Mouse (Mus musculus) myocyte (in vitro differentiated cells): ENCODE results near the gene Dnajc1. TPM values are rescaled to one million over a fixed set of nuclear protein-coding genes. Genes with fewer than 3 reads are reported as not detected.

ENCODE experiments used
- H3K27me3 ChIP-seq: one replicate; pipeline ENCODE4 v1.6.1; 2011; ENCODE audit not compliant: control insufficient read depth, insufficient read depth, insufficient read length
- H3K36me3 ChIP-seq: one replicate; pipeline ENCODE4 v1.6.1; 2011; ENCODE audit not compliant: control insufficient read depth, insufficient read depth
- H3K4me2 ChIP-seq: one replicate; pipeline ENCODE4 v1.6.1; 2011; ENCODE audit warnings: low read depth, control low read depth
- H3K4me3 ChIP-seq: one replicate; pipeline ENCODE4 v1.5.1; 2011; ENCODE audit warnings: mild to moderate bottlenecking, control low read depth, moderate library complexity
- H3K79me2 ChIP-seq: one replicate; pipeline ENCODE4 v1.6.1; 2011; ENCODE audit not compliant: control insufficient read depth, insufficient read depth
- H3ac ChIP-seq: one replicate; pipeline ENCODE4 v1.6.1; 2011; ENCODE audit not compliant: control insufficient read depth, insufficient read length
- CEBPB ChIP-seq: IDR thresholded peaks from 2 replicates; pipeline ENCODE4 v1.6.1; 2011; ENCODE audit warnings: mild to moderate bottlenecking, moderate library complexity; ENCODE audit not compliant: poor library complexity, insufficient read depth, severe bottlenecking
- E2F4 ChIP-seq: IDR thresholded peaks from one replicate; pipeline ENCODE4 v1.6.1; 2011; ENCODE audit warnings: mild to moderate bottlenecking, control low read depth, moderate library complexity; ENCODE audit not compliant: insufficient read depth
- MAX ChIP-seq: IDR thresholded peaks from one replicate; pipeline ENCODE4 v1.6.1; 2011; ENCODE audit warnings: low read depth, mild to moderate bottlenecking, control low read depth
- MYOD1 ChIP-seq, 3 experiments: IDR thresholded peaks; one replicate each; pipeline ENCODE4 v1.6.1; 2011; ENCODE audit warnings: control low read depth in 2 of 3, low read depth in 2 of 3, mild to moderate bottlenecking in 2 of 3, moderate library complexity in 1 of 3; ENCODE audit not compliant: insufficient read length in 2 of 3, control insufficient read depth in 1 of 3
- MYOG ChIP-seq, 3 experiments: IDR thresholded peaks; one replicate each; pipeline ENCODE4 v1.6.1; 2011; ENCODE audit warnings: control low read depth in 2 of 3, low read depth in 2 of 3, mild to moderate bottlenecking in 2 of 3; ENCODE audit not compliant: insufficient read length in 2 of 3, control insufficient read depth in 1 of 3, insufficient read depth in 1 of 3
- POLR2A ChIP-seq: IDR thresholded peaks from one replicate; pipeline ENCODE4 v1.6.1; 2011; ENCODE audit warnings: low read depth, mild to moderate bottlenecking, control low read depth, moderate library complexity; ENCODE audit not compliant: insufficient read length
- POLR2AphosphoS2 ChIP-seq: IDR thresholded peaks from one replicate; pipeline ENCODE4 v1.6.1; 2011; ENCODE audit warnings: low read depth, control low read depth; ENCODE audit not compliant: insufficient read length
- REST ChIP-seq: IDR thresholded peaks from one replicate; pipeline ENCODE4 v1.6.1; 2011; ENCODE audit warnings: mild to moderate bottlenecking, control low read depth, moderate library complexity; ENCODE audit not compliant: insufficient read depth, insufficient read length
- SRF ChIP-seq: IDR thresholded peaks from one replicate; pipeline ENCODE4 v1.6.1; 2011; ENCODE audit warnings: low read depth; ENCODE audit not compliant: control insufficient read depth, insufficient read length
- TCF12 ChIP-seq: IDR thresholded peaks from one replicate; pipeline ENCODE4 v1.6.1; 2011; ENCODE audit warnings: mild to moderate bottlenecking, control low read depth; ENCODE audit not compliant: poor library complexity, insufficient read depth, severe bottlenecking
- TCF3 ChIP-seq: IDR thresholded peaks from one replicate; pipeline ENCODE4 v1.6.1; 2011; ENCODE audit warnings: low read depth, control low read depth; ENCODE audit not compliant: insufficient read length
- USF1 ChIP-seq: IDR thresholded peaks from one replicate; pipeline ENCODE4 v1.6.1; 2011; ENCODE audit warnings: low read depth, mild to moderate bottlenecking, control low read depth, moderate library complexity
- polyA plus RNA-seq: library from polyadenylated mRNA; unstranded; fragments of >200 nt; fragmentation: generic; extraction: Trizol; gene quantifications from one replicate; pipeline ENCODE4 v1.2.1, GENCODE M21; 2012; ENCODE audit warnings: missing spikeins

Gene Dnajc1
- polyA plus RNA-seq, 1 experiment, result 9.3 TPM

DNA sequence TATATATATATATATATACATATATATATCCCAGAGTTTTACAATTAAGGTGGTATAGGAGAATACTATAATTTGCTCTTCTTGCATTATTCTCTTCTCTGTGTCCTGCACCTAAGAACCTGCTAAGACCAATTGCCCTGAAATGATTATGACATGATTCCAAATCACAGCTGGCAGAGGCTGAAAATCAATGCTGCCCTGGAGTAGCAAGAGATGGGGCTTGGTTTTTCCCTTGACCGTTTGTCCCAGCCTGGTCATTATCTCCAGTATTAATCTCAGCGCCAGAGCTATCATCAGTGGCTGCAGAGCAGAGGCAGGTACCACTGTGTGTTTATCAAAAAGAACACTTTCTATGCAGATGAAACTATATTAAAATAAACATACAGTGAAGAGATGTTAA is 9.1 kb upstream of the Dnajc1 start:
- Histone ChIP-seq H3K27me3 (no peaks in the 10 kb centered on the region), H3K4me2 (no peak overlapping the region), H3K4me3 (no peak overlapping the region), H3K79me2 (no peaks in the 10 kb centered on the region), H3K36me3 (no peaks in the 10 kb centered on the region), H3ac (no peak overlapping the region)
- TF ChIP-seq TCF12 (no peak), REST (no peak), E2F4 (no peak), MYOD1 (IDR thresholded peaks at IDR 0.05; ENCODE audit: control insufficient read depth in 1 of 3, insufficient read length in 2 of 3, low read depth in 2 of 3) (no peak), USF1 (no peak), CEBPB (no peak), POLR2A (no peak), MAX (no peak), SRF (no peak), TCF3 (no peak), POLR2AphosphoS2 (no peak), MYOG (IDR thresholded peaks at IDR 0.05; ENCODE audit: control insufficient read depth in 1 of 3, insufficient read depth in 1 of 3, insufficient read length in 2 of 3, low read depth in 2 of 3) (no peak)

DNA sequence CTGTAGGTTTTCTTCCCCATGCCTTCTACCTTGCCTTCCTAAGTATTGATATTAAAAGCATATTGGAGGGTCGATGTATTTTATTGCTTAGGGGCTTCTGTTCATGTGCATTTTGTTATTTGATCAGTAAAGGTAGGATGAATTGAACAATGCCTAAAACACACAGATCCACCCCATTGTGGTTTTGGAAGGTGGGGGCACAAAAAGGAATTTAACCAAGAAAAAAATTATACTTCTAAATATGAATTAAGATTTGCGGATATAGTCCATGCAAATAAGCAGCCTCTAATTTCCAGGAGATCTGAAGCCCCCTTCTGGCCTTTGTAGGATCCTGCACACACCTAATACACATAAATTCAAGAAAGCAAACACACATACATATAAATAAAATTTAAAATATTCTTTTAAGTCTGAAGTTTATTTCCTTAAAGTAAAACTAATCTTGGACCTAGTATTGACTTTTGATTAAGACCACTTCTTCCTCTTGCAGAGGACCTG is 441 bp upstream of the Dnajc1 start:
- H3K79me2 ChIP-seq, result peaks cover 36% of the 10 kb centered on the region

DNA sequence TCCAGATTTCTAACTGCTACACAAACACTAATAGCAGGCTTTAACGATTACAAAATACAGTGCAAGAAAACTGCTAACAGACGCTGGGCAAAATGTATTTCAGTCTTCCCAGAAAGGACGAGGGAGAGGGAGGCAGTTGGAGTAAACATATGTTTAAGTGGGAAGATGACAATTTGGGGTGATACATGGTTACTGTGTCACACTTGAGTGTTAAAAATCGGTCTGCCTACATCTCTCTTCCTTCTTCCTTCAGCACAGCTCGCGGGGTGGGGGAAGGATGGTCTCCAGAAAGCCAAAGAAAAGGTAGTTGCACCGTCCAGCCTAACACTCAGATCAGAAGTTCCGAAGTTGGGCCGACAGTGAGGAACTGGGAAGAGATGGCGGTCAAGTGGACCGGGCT is 769 bp downstream of the Dnajc1 start:
- peak overlapping the region; percentile 53 for H3K4me3 ChIP-seq
- peaks cover 45% of the 10 kb centered on the region for H3K79me2 ChIP-seq
- TF ChIP-seq TCF3 (no peak), USF1 (no peak), MAX (no peak), REST (no peak), POLR2A (no peak), SRF (no peak)

More for the DNA sequence above, 441 bp upstream of the Dnajc1 start:
- Histone ChIP-seq H3K27me3 (no peaks in the 10 kb centered on the region), H3ac (peak overlapping the region; percentile 49), H3K4me2 (peak overlapping the region; percentile 76), H3K36me3 (no peaks in the 10 kb centered on the region), H3K4me3 (peak overlapping the region; percentile 53)
- TF ChIP-seq MYOG (IDR thresholded peaks at IDR 0.05; ENCODE audit: control insufficient read depth in 1 of 3, insufficient read depth in 1 of 3, insufficient read length in 2 of 3, low read depth in 2 of 3), result no peak
- no peak for TF ChIP-seq MYOD1 (IDR thresholded peaks at IDR 0.05; ENCODE audit: control insufficient read depth in 1 of 3, insufficient read length in 2 of 3, low read depth in 2 of 3)
- no peak for TF ChIP-seq USF1
- no peak for TF ChIP-seq CEBPB

GRCm38 (mm10) chr2:18389631-18390030 is 3.0 kb downstream of the Dnajc1 start:
- no peak for TF ChIP-seq E2F4
- TF ChIP-seq USF1, result no peak
- TF ChIP-seq REST, result no peak
- no peak for TF ChIP-seq MAX
- TF ChIP-seq POLR2AphosphoS2, result no peak
- no peak for TF ChIP-seq SRF
- TF ChIP-seq TCF12, result no peak
- TF ChIP-seq MYOD1 (IDR thresholded peaks at IDR 0.05; ENCODE audit: control insufficient read depth in 1 of 3, insufficient read length in 2 of 3, low read depth in 2 of 3), result no peak
- no peak for TF ChIP-seq TCF3
- TF ChIP-seq MYOG (IDR thresholded peaks at IDR 0.05; ENCODE audit: control insufficient read depth in 1 of 3, insufficient read depth in 1 of 3, insufficient read length in 2 of 3, low read depth in 2 of 3), result no peak
- TF ChIP-seq POLR2A, result no peak
- TF ChIP-seq CEBPB, result no peak
- H3K4me2 ChIP-seq, result no peak overlapping the region
- peaks cover 56% of the 10 kb centered on the region for H3K79me2 ChIP-seq

More for the DNA sequence above, 769 bp downstream of the Dnajc1 start:
- Histone ChIP-seq H3K36me3 (no peaks in the 10 kb centered on the region), H3ac (peak overlapping the region; percentile 49), H3K27me3 (no peaks in the 10 kb centered on the region), H3K4me2 (peak overlapping the region; percentile 90)

GRCm38 (mm10) chr2:18381662-18382061 is 11.0 kb downstream of the Dnajc1 start:
- peaks cover 31% of the 10 kb centered on the region for H3K79me2 ChIP-seq

More at GRCm38 (mm10) chr2:18389631-18390030, 3.0 kb downstream of the Dnajc1 start:
- Histone ChIP-seq H3ac (no peak overlapping the region), H3K4me3 (no peak overlapping the region), H3K27me3 (no peaks in the 10 kb centered on the region), H3K36me3 (no peaks in the 10 kb centered on the region)

More at GRCm38 (mm10) chr2:18381662-18382061, 11.0 kb downstream of the Dnajc1 start:
- TF ChIP-seq POLR2A (no peak), CEBPB (no peak), TCF3 (no peak)
- Histone ChIP-seq H3K4me3 (no peak overlapping the region), H3K27me3 (no peaks in the 10 kb centered on the region), H3K4me2 (no peak overlapping the region), H3K36me3 (no peaks in the 10 kb centered on the region), H3ac (no peak overlapping the region)
